Mouse (Mus musculus) ES-Bruce4 (cell line): ENCODE results near the gene Incenp.
"Not testable (repeated sequence)": the region's sequence is repeated elsewhere in the genome, so short reads cannot be mapped to it uniquely, and the experiment has no call there.

Source experiments
- CTCF ChIP-seq: IDR thresholded peaks from one replicate; pipeline ENCODE4 v1.8.1; 2011; ENCODE audit warnings: low read depth, low read length
- EP300 ChIP-seq: IDR thresholded peaks from 2 replicates; pipeline ENCODE4 v1.6.1; 2011; ENCODE audit warnings: low read depth, low read length; ENCODE audit not compliant: insufficient read depth
- POLR2A ChIP-seq: IDR thresholded peaks from one replicate; pipeline ENCODE4 v1.8.1; 2011; ENCODE audit warnings: low read length; ENCODE audit not compliant: insufficient read depth

DNA sequence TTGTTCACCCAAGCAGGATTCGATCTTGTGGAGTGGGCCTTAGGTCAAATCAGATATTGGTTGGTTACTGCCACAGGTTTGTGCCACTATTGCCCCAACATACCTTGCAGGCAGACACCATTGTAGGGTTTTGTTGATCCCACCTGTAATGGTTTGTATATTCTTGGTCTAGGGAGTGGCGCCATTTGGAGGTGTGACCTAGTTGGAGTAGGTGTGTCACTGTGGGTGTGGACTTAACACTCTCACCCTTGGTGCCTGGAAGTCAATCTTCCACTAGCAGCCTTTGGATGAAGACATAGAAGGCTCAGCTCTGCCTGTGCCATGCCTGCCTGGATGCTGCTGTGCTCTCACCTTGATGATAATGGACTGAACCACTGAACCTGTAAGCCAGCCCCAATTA, 1.3 kb upstream of the Incenp start:
- not testable (repeated sequence) for TF ChIP-seq CTCF, POLR2A, EP300
